Mouse (Mus musculus) MEL (cell line): ENCODE measurements around the gene Prx. TPM values are rescaled to one million over a fixed set of nuclear protein-coding genes. Genes with fewer than 3 reads are reported as not detected.

Experiments
- DNase-seq: peaks from one replicate; pipeline ENCODE4 v3.0.0; 2011; ENCODE audit warnings: low read depth, low spot score
- H3K27ac ChIP-seq: 2 replicates; pipeline ENCODE4 v1.5.1; 2012; ENCODE audit warnings: low read depth, mild to moderate bottlenecking, control low read depth, low read length, moderate library complexity; ENCODE audit not compliant: control insufficient read depth
- H3K27me3 ChIP-seq, 2 experiments: fragments of 150-350 bp in 1 of 2; sonication (generic) in 1 of 2; 2 replicates each; pipeline ENCODE4 v1.6.1; 2012; ENCODE audit warnings: low read length in 2 of 2, mild to moderate bottlenecking in 2 of 2, improper control_type of control experiment in 1 of 2, moderate library complexity in 1 of 2; ENCODE audit not compliant: insufficient read depth in 2 of 2, control insufficient read depth in 1 of 2
- H3K36me3 ChIP-seq, 2 experiments: 2 replicates each; pipeline ENCODE4 v1.6.1; 2012 to 2014; ENCODE audit warnings: low read length in 2 of 2, improper control_type of control experiment in 1 of 2, inconsistent platforms in 1 of 2, mild to moderate bottlenecking in 1 of 2; ENCODE audit not compliant: insufficient read depth in 2 of 2, control insufficient read depth in 1 of 2
- H3K4me1 ChIP-seq, 2 experiments: fragments of 150-350 bp in 1 of 2; sonication (generic) in 1 of 2; 2 replicates each; pipeline ENCODE4 v1.6.1; 2012; ENCODE audit warnings: low read length in 2 of 2, improper control_type of control experiment in 1 of 2, mild to moderate bottlenecking in 1 of 2; ENCODE audit not compliant: insufficient read depth in 2 of 2, control insufficient read depth in 1 of 2
- H3K4me3 ChIP-seq, 2 experiments: fragments of 150-350 bp in 1 of 2; sonication (generic) in 1 of 2; 2 replicates each; pipeline ENCODE4 v1.5.1; 2012; ENCODE audit warnings: low read depth in 2 of 2, low read length in 2 of 2, mild to moderate bottlenecking in 2 of 2, moderate library complexity in 2 of 2, control low read depth in 1 of 2, improper control_type of control experiment in 1 of 2; ENCODE audit not compliant: control insufficient read depth in 1 of 2, insufficient read depth in 1 of 2
- H3K79me2 ChIP-seq: 2 replicates; pipeline ENCODE4 v1.6.1; 2012; ENCODE audit warnings: mild to moderate bottlenecking, low read length, moderate library complexity; ENCODE audit not compliant: control insufficient read depth, poor library complexity, insufficient read depth
- H3K9ac ChIP-seq: 2 replicates; pipeline ENCODE4 v1.6.1; 2012; ENCODE audit warnings: low read depth, mild to moderate bottlenecking, control low read depth, low read length, moderate library complexity; ENCODE audit not compliant: control insufficient read depth, poor library complexity, severe bottlenecking
- H3K9me3 ChIP-seq: fragments of 150-350 bp; sonication (generic); replicated peaks from 2 replicates; pipeline ENCODE4 v1.6.1; 2012; ENCODE audit warnings: mild to moderate bottlenecking, low read length, improper control_type of control experiment, moderate library complexity; ENCODE audit not compliant: insufficient read depth
- BHLHE40 ChIP-seq: IDR thresholded peaks from 2 replicates; pipeline ENCODE4 v1.6.1; 2012; ENCODE audit warnings: low read depth, mild to moderate bottlenecking, inconsistent platforms, low read length, improper control_type of control experiment, borderline replicate concordance
- ELF1 ChIP-seq: IDR thresholded peaks from 2 replicates; pipeline ENCODE4 v1.6.1; 2014; ENCODE audit warnings: low read depth, mild to moderate bottlenecking, inconsistent platforms, low read length, improper control_type of control experiment, moderate library complexity
- ETS1 ChIP-seq: IDR thresholded peaks from 2 replicates; pipeline ENCODE4 v1.6.1; 2012; ENCODE audit warnings: low read depth, mild to moderate bottlenecking, inconsistent platforms, low read length, improper control_type of control experiment, moderate library complexity
- GABPA ChIP-seq: IDR thresholded peaks from 2 replicates; pipeline ENCODE4 v1.6.1; 2012; ENCODE audit warnings: low read depth, mild to moderate bottlenecking, inconsistent platforms, low read length, improper control_type of control experiment, moderate library complexity
- GATA1 ChIP-seq: IDR thresholded peaks from 2 replicates; pipeline ENCODE4 v1.6.1; 2011; ENCODE audit warnings: low read depth, low read length, improper control_type of control experiment
- JUND ChIP-seq: IDR thresholded peaks from 2 replicates; pipeline ENCODE4 v1.6.1; 2011; ENCODE audit warnings: low read depth, mild to moderate bottlenecking, improper control_type of control experiment, low read length
- MAX ChIP-seq: IDR thresholded peaks from 2 replicates; pipeline ENCODE4 v1.6.1; 2011; ENCODE audit warnings: low read length, improper control_type of control experiment
- MAZ ChIP-seq: IDR thresholded peaks from 2 replicates; pipeline ENCODE4 v1.6.1; 2012; ENCODE audit warnings: low read depth, mild to moderate bottlenecking, inconsistent platforms, low read length, improper control_type of control experiment
- MEF2A ChIP-seq: IDR thresholded peaks from 2 replicates; pipeline ENCODE4 v1.6.1; 2014; ENCODE audit warnings: low read depth, mild to moderate bottlenecking, inconsistent platforms, low read length, improper control_type of control experiment; ENCODE audit not compliant: poor library complexity, insufficient replicate concordance, severe bottlenecking; ENCODE audit errors: extremely low read depth
- MXI1 ChIP-seq: IDR thresholded peaks from 2 replicates; pipeline ENCODE4 v1.6.1; 2011; ENCODE audit warnings: mild to moderate bottlenecking, low read depth, low read length, improper control_type of control experiment
- MYC ChIP-seq: IDR thresholded peaks from 2 replicates; pipeline ENCODE4 v1.6.1; 2011; ENCODE audit warnings: low read depth, mild to moderate bottlenecking, low read length, improper control_type of control experiment, moderate library complexity
- POLR2A ChIP-seq, 2 experiments: IDR thresholded peaks; 2 replicates each; pipeline ENCODE4 v1.6.1; 2011 to 2012; ENCODE audit warnings: low read length in 2 of 2, mild to moderate bottlenecking in 2 of 2, control low read depth in 1 of 2, improper control_type of control experiment in 1 of 2, low read depth in 1 of 2, moderate library complexity in 1 of 2; ENCODE audit not compliant: control insufficient read depth in 1 of 2, insufficient read depth in 1 of 2, poor library complexity in 1 of 2
- POLR2AphosphoS2 ChIP-seq: IDR thresholded peaks from 2 replicates; pipeline ENCODE4 v1.6.1; 2011; ENCODE audit warnings: low read length, improper control_type of control experiment
- POLR2AphosphoS5 ChIP-seq: IDR thresholded peaks from 2 replicates; pipeline ENCODE4 v1.6.1; 2012; ENCODE audit warnings: low read depth, borderline replicate concordance, mild to moderate bottlenecking, inconsistent platforms, low read length, moderate library complexity, mixed read lengths
- RAD21 ChIP-seq: IDR thresholded peaks from 2 replicates; pipeline ENCODE4 v1.6.1; 2011; ENCODE audit warnings: mild to moderate bottlenecking, low read depth, low read length, improper control_type of control experiment
- RCOR1 ChIP-seq: IDR thresholded peaks from 2 replicates; pipeline ENCODE4 v1.6.1; 2012; ENCODE audit warnings: low read depth, mild to moderate bottlenecking, inconsistent platforms, low read length, improper control_type of control experiment
- SIN3A ChIP-seq: IDR thresholded peaks from 2 replicates; pipeline ENCODE4 v1.6.1; 2012; ENCODE audit warnings: low read length, improper control_type of control experiment, inconsistent platforms
- TBP ChIP-seq: IDR thresholded peaks from 2 replicates; pipeline ENCODE4 v1.8.0; 2011; ENCODE audit warnings: low read depth, low read length, improper control_type of control experiment
- TCF12 ChIP-seq: IDR thresholded peaks from 2 replicates; pipeline ENCODE4 v1.6.1; 2014; ENCODE audit warnings: low read depth, mild to moderate bottlenecking, inconsistent platforms, low read length, improper control_type of control experiment, moderate library complexity
- USF1 ChIP-seq: IDR thresholded peaks from 2 replicates; pipeline ENCODE4 v1.6.1; 2014; ENCODE audit warnings: low read depth, mild to moderate bottlenecking, inconsistent platforms, low read length, improper control_type of control experiment, moderate library complexity
- USF2 ChIP-seq, 2 experiments: IDR thresholded peaks; 2 replicates each; pipeline ENCODE4 v1.6.1; 2011 to 2012; ENCODE audit warnings: improper control_type of control experiment in 2 of 2, low read length in 2 of 2, borderline replicate concordance in 1 of 2, inconsistent platforms in 1 of 2, low read depth in 1 of 2, mild to moderate bottlenecking in 1 of 2; ENCODE audit not compliant: insufficient read depth in 1 of 2
- ZNF384 ChIP-seq: IDR thresholded peaks from 2 replicates; pipeline ENCODE4 v1.6.1; 2012; ENCODE audit warnings: low read depth, mild to moderate bottlenecking, inconsistent platforms, low read length, improper control_type of control experiment
- polyA plus RNA-seq, 2 experiments: library from polyadenylated mRNA; stranded (reverse) in 1 of 2; unstranded in 1 of 2; fragments of >175 nt in 1 of 2; fragments of >200 nt in 1 of 2; gene quantifications; 2 replicates each; pipeline versions ENCODE4 v1.2.1 to v1.2.4; 2012; ENCODE audit warnings: low replicate concordance in 2 of 2, low read depth in 1 of 2; ENCODE audit not compliant: insufficient read length in 2 of 2, insufficient read depth in 1 of 2, missing spikeins in 1 of 2
- total RNA-seq: library from RNA; depleted of rRNA; stranded (reverse); fragments of 300-350 nt; gene quantifications from 2 replicates; pipeline ENCODE4 v1.2.3, GENCODE M21; 2012

Gene Prx
- total and polyA plus RNA-seq, 3 experiments: 0.39 to 1.4 TPM; not detected in 1

DNA sequence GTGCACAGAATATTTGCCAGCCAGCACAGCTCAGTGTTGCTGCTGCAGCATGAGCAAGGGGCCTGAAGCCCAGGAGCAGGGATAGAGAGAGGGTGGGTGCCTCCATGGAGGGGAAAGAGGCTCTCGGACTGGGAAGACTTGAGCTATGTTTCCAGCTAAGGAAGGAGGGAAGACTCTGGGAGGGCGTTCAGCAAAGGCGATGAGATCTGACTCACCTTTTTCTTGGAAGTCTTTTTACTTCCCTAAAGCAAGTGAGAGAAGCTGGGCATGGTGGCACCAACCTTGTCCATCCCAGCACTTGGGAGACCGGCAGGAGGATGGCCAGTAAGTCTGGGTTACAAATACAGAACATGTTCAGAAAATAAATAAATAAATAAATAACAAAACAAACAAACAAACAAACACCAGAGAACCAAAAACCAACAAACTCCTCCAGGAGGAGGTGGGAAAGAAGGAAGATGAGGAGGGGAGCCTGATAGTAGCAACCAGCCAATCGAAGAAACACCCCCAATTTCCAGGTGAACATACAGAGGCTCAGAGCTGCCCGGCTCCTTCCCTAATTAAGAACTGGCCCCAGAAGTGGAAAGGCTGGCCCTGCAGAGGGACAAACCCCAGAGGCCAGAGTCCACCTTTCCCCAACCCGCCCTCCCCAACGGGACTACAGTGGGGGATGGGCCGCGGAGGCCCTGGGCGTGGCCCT, 18.0 kb upstream of the Prx start:
- DNase-seq: peak; percentile 50
- peak overlapping the region; percentile 71 to 83 for H3K4me3 ChIP-seq
- H3K9ac ChIP-seq: peak overlapping the region; percentile 75
- H3K27me3 ChIP-seq: no peaks in the 10 kb centered on the region
- no peaks in the 10 kb centered on the region for H3K9me3 ChIP-seq
- no peaks in the 10 kb centered on the region for H3K79me2 ChIP-seq
- peak overlapping the region; percentile 41; the same call in 1 of the 2 replicates for H3K27ac ChIP-seq
- H3K4me1 ChIP-seq: peaks cover 8 to 26% of the 10 kb centered on the region in 2 experiments
- H3K36me3 ChIP-seq: peaks cover 0 to 24% of the 10 kb centered on the region in 2 experiments; a peak in 2 of 4 replicates
- TF ChIP-seq TBP: 0 out of 2 replicates have a peak, but pooled peaks have one; percentile 7
- TF ChIP-seq MXI1: no peak

GRCm38 (mm10) chr7:27481627-27481969, 17.5 kb upstream of the Prx start:
- Histone ChIP-seq H3K79me2 (no peaks in the 10 kb centered on the region), H3K36me3 (peaks cover 0 to 24% of the 10 kb centered on the region in 2 experiments; a peak in 2 of 4 replicates), H3K27ac (peak overlapping the region; percentile 63), H3K27me3 (no peaks in the 10 kb centered on the region), H3K4me3 (peak overlapping the region; percentile 71 to 83), H3K4me1 (peaks cover 8 to 26% of the 10 kb centered on the region in 2 experiments), H3K9ac (peak overlapping the region; percentile 75), H3K9me3 (no peaks in the 10 kb centered on the region)
- peak; percentile 91 for DNase-seq
- no peak for TF ChIP-seq POLR2AphosphoS5
- TF ChIP-seq TBP: 0 out of 2 replicates have a peak, but pooled peaks have one; percentile 8
- peak; percentile 22 to 58; a peak in 1 of 4 replicates for TF ChIP-seq POLR2A (IDR thresholded peaks at IDR 0.05; ENCODE audit: control insufficient read depth in 1 of 2, insufficient read depth in 1 of 2, low read depth in 1 of 2, low read length in 2 of 2, poor library complexity in 1 of 2)
- peak; percentile 44; the same call in 1 of the 2 replicates for TF ChIP-seq MAX
- TF ChIP-seq JUND: peak; percentile 91
- peak; percentile 60 for TF ChIP-seq ETS1
- TF ChIP-seq MEF2A: no peak
- peak; percentile 91; the same call in 1 of the 2 replicates for TF ChIP-seq MAZ
- TF ChIP-seq BHLHE40: peak; percentile 90
- TF ChIP-seq RAD21: no peak
- peak; percentile 27; the same call in 1 of the 2 replicates for TF ChIP-seq GATA1
- TF ChIP-seq GABPA: no peak
- TF ChIP-seq MYC: 0 out of 2 replicates have a peak, but pooled peaks have one; percentile 31
- TF ChIP-seq TCF12: peak; percentile 53; the same call in 1 of the 2 replicates
- TF ChIP-seq SIN3A: peak; percentile 78
- no peak for TF ChIP-seq USF2 (IDR thresholded peaks at IDR 0.05; ENCODE audit: borderline replicate concordance in 1 of 2, insufficient read depth in 1 of 2, low read depth in 1 of 2, low read length in 2 of 2)
- peak; percentile 43; the same call in 1 of the 2 replicates for TF ChIP-seq MXI1
- no peak for TF ChIP-seq ZNF384
- 0 out of 2 replicates have a peak, but pooled peaks have one; percentile 19 for TF ChIP-seq USF1
- TF ChIP-seq ELF1: 0 out of 2 replicates have a peak, but pooled peaks have one; percentile 36
- TF ChIP-seq POLR2AphosphoS2: peak; percentile 51; the same call in 1 of the 2 replicates
- 0 out of 2 replicates have a peak, but pooled peaks have one; percentile 19 for TF ChIP-seq RCOR1
